Mouse (Mus musculus) limb, embryonic 12.5 days (tissue): ENCODE measurements at regions not wholly inside any gene's neighbourhood (a gene's known extent, or its start where the extent isn't known, plus 50 kb on each side); places are given as distances from the start of the nearest gene placed in this dataset.

Experiments
- ATAC-seq: fragments of 200-750 bp; cut with Nextera tagmentation; 2 replicates; pipeline ENCODE4 v1.8.0; 2017; ENCODE audit warnings: low read depth, moderate TSS enrichment; ENCODE audit not compliant: insufficient number of reproducible peaks, insufficient read depth, low FRiP score, low TSS enrichment
- H3K27ac ChIP-seq: fragments of 300-500 bp; sonication (generic); 2 replicates; pipeline ENCODE4 v1.5.1; 2016; ENCODE audit warnings: mild to moderate bottlenecking, moderate library complexity
- H3K27me3 ChIP-seq: fragments of 300-500 bp; sonication (generic); 2 replicates; pipeline ENCODE4 v1.6.1; 2016; ENCODE audit warnings: mild to moderate bottlenecking, moderate library complexity
- H3K36me3 ChIP-seq: fragments of 300-500 bp; sonication (generic); 2 replicates; pipeline ENCODE4 v1.6.1; 2016; ENCODE audit warnings: mild to moderate bottlenecking, moderate library complexity
- H3K4me1 ChIP-seq: fragments of 300-500 bp; sonication (generic); replicated peaks from 2 replicates; pipeline ENCODE4 v1.6.1; 2016
- H3K4me2 ChIP-seq: fragments of 300-500 bp; sonication (generic); 2 replicates; pipeline ENCODE4 v1.6.1; 2016; ENCODE audit warnings: mild to moderate bottlenecking, moderate library complexity
- H3K4me3 ChIP-seq: fragments of 300-500 bp; sonication (generic); replicated peaks from 2 replicates; pipeline ENCODE4 v1.5.1; 2016; ENCODE audit warnings: mild to moderate bottlenecking
- H3K9ac ChIP-seq: fragments of 300-500 bp; sonication (generic); replicated peaks from 2 replicates; pipeline ENCODE4 v1.6.1; 2016; ENCODE audit warnings: mild to moderate bottlenecking, moderate library complexity
- H3K9me3 ChIP-seq: fragments of 300-500 bp; sonication (generic); 2 replicates; pipeline ENCODE4 v1.6.1; 2016; ENCODE audit warnings: mild to moderate bottlenecking, moderate library complexity
- WGBS: fragments of 180-500 bp; shearing (Covaris S2); methylation state at CpG from one replicate; pipeline ENCODE4 v1.1.7; 2016; 5-methylcytosine and 5-hydroxymethylcytosine counted together

DNA sequence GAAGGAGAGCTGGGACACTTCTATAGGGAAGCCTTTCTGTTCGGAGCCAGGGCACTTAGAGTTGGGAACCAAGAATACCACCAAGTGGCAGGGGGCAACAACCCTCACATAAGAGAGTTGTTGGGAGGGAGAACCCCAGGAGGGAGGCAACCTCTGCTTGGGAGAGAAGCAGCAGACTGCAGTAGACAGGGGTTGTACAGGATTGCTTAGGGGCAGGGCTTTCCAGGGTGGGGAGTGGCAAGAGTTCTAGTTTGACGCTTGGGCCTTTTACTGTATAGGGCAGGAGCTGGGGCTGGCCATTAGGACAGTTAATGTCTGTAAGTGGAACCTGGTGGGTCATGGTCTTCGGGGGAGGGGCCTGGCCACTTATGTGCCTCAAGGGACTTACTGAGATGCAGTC is 57.1 kb upstream of the Ssx2ip start:
- 78% methylated on average over 3 of the region's 3 CpGs for WGBS
- Histone ChIP-seq H3K9ac (no peak overlapping the region), H3K4me1 (peaks cover 3% of the 10 kb centered on the region), H3K27me3 (no peaks in the 10 kb centered on the region; the same call in 1 of the 2 replicates), H3K4me3 (no peak overlapping the region), H3K36me3 (no peaks in the 10 kb centered on the region), H3K9me3 (no peaks in the 10 kb centered on the region), H3K4me2 (no peak overlapping the region), H3K27ac (no peak overlapping the region)
- no peak for ATAC-seq

DNA sequence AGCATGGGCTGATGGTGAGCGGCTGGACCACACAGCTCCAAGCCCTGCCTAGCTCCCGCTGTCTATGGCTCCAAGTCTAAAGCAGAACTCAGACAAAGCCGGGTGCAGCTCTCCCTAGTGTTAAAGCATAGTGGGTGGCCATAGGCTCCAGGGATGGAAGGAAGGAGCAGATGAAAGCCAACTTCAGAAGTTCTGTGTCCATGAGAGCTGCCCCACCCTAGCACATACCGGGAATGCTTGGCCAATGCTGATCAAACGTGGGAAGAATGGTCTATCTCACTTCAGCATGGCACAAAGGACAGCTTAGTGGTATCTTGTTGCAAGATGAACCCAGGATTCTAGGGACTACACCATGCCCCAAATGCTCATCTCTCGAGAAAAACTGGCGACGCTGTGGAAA is 55.5 kb upstream of the Ssx2ip start:
- no peak for ATAC-seq
- Histone ChIP-seq H3K27ac (no peak overlapping the region), H3K9me3 (no peaks in the 10 kb centered on the region), H3K9ac (no peak overlapping the region), H3K4me3 (no peak overlapping the region), H3K4me2 (no peak overlapping the region), H3K36me3 (no peaks in the 10 kb centered on the region), H3K4me1 (peaks cover 3% of the 10 kb centered on the region), H3K27me3 (no peaks in the 10 kb centered on the region; the same call in 1 of the 2 replicates)
- WGBS = 86% methylated on average over 8 of the region's 8 CpGs

DNA sequence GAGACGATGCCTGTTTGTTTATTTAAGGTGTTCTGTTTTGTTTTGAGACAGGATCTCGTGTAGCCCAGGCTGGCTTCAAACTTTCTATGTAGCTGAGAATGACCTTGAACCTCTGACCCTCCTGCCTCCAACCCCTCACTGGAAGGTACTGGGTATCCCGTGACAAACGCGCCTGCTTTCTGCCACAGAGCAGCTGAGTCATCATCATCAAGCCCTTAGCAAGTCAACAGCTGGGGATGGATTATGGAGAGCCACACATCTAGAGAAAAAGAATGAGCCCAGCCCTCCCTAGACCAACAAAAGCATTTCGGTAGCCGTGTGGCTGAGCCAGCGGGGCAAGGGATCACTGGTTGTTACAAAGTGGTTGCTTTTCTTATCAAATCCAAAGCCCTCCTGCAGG is 55.0 kb upstream of the Ssx2ip start:
- no peaks in the 10 kb centered on the region for H3K9me3 ChIP-seq
- no peak for ATAC-seq
- H3K27ac ChIP-seq = no peak overlapping the region
- H3K4me2 ChIP-seq = no peak overlapping the region
- H3K4me1 ChIP-seq = peaks cover 3% of the 10 kb centered on the region
- H3K36me3 ChIP-seq = no peaks in the 10 kb centered on the region
- no peak overlapping the region for H3K9ac ChIP-seq
- WGBS = 73% methylated on average over 8 of the region's 8 CpGs
- H3K4me3 ChIP-seq = no peak overlapping the region
- no peaks in the 10 kb centered on the region; the same call in 1 of the 2 replicates for H3K27me3 ChIP-seq

DNA sequence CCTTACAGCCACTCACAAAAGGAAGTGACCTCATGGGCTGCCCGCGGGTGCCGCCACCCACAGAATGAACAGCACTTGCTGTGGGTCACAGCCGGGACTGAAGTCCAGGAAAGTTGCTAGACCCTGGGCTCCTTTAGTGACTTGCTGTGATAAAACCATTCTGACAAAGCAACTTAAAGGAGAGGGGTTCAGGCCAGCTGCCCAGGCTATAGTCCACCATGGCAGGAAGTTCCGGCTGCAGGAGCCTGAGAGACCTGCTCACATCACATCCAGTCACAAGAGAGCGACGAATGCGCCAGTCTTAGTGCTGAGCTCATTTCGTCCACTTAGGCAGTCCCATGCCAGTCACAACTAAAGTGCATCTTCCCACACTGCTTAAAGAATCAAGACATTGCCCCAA is 54.3 kb upstream of the Ssx2ip start:
- no peak for ATAC-seq
- Histone ChIP-seq H3K36me3 (no peaks in the 10 kb centered on the region), H3K4me1 (peaks cover 3% of the 10 kb centered on the region), H3K9ac (no peak overlapping the region), H3K4me3 (no peak overlapping the region), H3K4me2 (no peak overlapping the region), H3K27ac (no peak overlapping the region), H3K27me3 (no peaks in the 10 kb centered on the region; the same call in 1 of the 2 replicates), H3K9me3 (no peaks in the 10 kb centered on the region)
- WGBS = 93% methylated on average over 9 of the region's 9 CpGs

DNA sequence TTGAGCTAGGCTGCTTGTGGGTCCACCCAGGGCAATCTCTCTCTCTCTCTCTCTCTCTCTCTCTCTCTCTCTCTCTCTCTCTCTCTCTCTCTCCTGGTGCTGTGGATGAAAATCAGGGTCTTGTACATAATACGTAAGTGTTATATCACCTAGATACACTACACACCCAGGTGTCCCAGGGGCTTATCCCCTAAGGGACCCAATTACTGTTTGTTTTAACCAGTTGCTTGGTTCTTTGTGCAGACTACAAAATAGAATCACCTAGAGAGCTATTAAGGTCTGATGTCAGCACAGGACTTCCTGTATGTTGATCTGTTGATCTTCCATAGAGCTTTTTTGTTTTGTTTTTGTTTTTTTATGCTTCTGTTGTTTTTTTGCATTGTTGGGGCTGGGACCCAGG is 53.0 kb upstream of the Ssx2ip start:
- ATAC-seq = no peak
- Histone ChIP-seq H3K27me3 (no peaks in the 10 kb centered on the region), H3K4me2 (no peak overlapping the region), H3K9ac (no peak overlapping the region), H3K27ac (no peak overlapping the region), H3K9me3 (no peaks in the 10 kb centered on the region), H3K4me3 (no peak overlapping the region), H3K4me1 (no peaks in the 10 kb centered on the region), H3K36me3 (no peaks in the 10 kb centered on the region)
- WGBS = 86% methylated on average over 1 of the region's 1 CpGs

DNA sequence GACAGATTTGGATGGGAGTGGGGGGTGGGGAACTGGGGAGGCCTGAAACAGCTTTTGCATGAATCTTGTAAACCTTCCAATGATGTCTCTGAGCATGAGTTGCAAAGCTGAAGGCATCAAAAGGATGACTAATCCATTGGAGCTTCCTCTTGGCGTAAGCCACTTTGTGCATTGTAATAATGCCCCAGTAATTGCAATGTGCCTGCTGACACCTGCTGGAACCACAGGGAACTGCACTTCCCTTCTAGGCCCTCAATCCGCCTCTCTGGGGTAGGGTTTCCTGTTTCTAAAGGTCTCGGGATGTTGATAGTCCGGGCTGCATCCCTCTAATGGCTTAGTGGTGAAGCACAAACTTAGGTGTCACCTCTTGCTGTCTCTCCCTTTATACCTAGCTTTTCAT is 52.3 kb upstream of the Ssx2ip start:
- H3K4me2 ChIP-seq = no peak overlapping the region
- 83% methylated on average over 4 of the region's 4 CpGs for WGBS
- H3K4me3 ChIP-seq = no peak overlapping the region
- H3K36me3 ChIP-seq = no peaks in the 10 kb centered on the region
- no peaks in the 10 kb centered on the region for H3K9me3 ChIP-seq
- no peak overlapping the region for H3K9ac ChIP-seq
- no peaks in the 10 kb centered on the region for H3K4me1 ChIP-seq
- ATAC-seq = no peak
- no peaks in the 10 kb centered on the region for H3K27me3 ChIP-seq
- H3K27ac ChIP-seq = no peak overlapping the region

DNA sequence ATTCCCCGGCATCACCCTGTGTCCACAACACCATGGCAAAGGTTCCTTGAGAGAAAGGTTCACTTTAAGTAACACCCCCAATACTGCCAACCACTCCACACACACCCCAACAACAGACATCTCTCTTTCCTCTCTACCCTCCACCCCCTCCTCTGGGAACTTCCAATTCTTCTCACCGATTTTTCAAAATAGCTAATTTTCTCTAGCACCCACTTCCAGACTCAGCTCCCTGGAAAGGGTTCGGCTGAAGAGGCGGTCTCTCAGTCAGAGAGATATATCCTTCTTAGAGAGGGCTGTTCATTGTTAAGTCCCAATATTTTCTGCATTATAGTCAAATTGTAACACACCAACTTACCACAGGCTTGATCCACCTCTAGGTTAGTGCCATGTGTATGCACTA is 50.5 kb upstream of the Ssx2ip start:
- WGBS = 89% methylated on average over 4 of the region's 4 CpGs
- Histone ChIP-seq H3K9me3 (no peaks in the 10 kb centered on the region), H3K27ac (no peak overlapping the region), H3K4me2 (no peak overlapping the region), H3K4me3 (no peak overlapping the region), H3K9ac (no peak overlapping the region), H3K27me3 (no peaks in the 10 kb centered on the region), H3K36me3 (no peaks in the 10 kb centered on the region), H3K4me1 (no peaks in the 10 kb centered on the region)
- no peak for ATAC-seq
